Mouse (Mus musculus) left cerebral cortex, adult 8-10 months (tissue): ENCODE measurements around the gene Samhd1. TPM values are rescaled to one million over a fixed set of nuclear protein-coding genes. Genes with fewer than 3 reads are reported as not detected.

Experiments used
- DNase-seq, 2 experiments: peaks; one replicate each; pipeline ENCODE4 v3.0.0; 2022; ENCODE audit warnings: low spot score in 2 of 2
- total RNA-seq, 4 experiments: library from RNA; stranded (reverse); gene quantifications; 2 replicates each; pipeline ENCODE4 v1.2.4; 2022

Gene Samhd1
- total RNA-seq, 4 experiments from 2014 or later = 12.8 to 17.0 (median 14.9) TPM

DNA sequence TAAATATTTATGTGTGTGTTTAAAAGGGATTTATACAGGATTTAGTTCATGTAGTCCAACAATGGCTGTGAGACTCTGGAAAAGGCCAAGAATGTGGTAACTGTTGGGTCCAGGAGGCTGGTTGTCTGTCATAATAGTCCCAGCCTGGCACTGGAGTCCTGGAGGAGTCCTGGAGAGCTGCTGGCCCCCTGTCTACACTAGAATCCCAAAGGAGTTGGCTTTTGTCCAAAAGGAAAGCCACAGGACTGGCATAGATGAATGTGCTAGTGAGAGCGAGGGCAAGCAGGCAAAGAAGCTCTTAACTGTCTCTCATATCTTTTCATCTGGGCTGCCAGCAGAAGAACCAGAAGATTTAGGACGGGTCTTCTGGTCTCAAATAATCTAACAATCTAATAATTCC is 1.6 kb upstream of the Samhd1 start:
- DNase-seq = no peak

DNA sequence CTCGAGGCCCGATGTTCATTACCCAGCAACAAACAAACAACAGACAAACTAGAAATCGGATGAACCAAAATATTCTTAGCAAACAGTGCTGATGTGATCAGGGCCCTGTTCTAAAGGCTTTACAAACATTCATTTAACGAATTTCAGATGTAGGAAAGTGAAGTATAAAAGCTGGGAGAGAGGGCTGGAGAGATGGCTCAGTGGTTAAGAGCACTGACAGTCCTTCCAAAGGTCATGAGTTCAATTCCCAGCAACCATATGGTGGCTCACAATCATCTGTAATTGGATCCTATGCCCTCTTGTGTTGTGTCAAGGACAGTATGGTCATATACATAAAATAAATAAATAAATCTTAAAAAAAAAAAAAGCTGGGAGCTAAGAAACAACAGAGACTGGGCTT is 1.1 kb upstream of the Samhd1 start:
- DNase-seq = no peak

DNA sequence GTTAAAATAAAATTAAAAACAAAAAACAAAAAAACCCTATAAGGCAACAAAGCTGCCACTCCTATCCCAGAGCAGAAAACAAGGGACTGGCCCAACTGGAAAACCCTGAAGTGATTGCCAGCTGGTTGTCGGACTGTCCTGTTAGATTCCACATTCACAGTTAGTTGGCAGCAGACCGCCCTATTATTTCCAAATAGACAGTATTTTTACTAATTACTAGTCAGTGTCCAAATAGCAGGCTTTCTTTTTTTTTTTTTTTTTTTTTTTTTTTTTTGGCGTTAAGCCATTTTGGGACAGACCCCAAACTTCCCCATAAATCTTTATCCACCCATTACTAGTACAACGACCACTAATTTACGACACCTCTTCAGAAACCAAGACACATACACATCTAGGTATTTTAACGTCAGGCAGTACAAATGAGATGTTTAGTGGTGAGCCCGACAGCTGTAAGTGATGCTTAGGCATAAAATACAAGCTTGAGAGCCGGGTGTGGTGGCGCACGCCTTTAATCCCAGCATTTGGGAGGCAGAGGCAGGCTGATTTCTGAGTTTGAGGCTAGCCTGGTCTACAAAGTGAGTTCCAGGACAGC is 560 bp upstream of the Samhd1 start:
- DNase-seq = no peak

- DNase-seq = peak in 1 of 2 experiments; percentile 8
Measured at GRCm38 (mm10) chr2:157134479-157134931, 560 bp downstream of the Samhd1 start.

DNA sequence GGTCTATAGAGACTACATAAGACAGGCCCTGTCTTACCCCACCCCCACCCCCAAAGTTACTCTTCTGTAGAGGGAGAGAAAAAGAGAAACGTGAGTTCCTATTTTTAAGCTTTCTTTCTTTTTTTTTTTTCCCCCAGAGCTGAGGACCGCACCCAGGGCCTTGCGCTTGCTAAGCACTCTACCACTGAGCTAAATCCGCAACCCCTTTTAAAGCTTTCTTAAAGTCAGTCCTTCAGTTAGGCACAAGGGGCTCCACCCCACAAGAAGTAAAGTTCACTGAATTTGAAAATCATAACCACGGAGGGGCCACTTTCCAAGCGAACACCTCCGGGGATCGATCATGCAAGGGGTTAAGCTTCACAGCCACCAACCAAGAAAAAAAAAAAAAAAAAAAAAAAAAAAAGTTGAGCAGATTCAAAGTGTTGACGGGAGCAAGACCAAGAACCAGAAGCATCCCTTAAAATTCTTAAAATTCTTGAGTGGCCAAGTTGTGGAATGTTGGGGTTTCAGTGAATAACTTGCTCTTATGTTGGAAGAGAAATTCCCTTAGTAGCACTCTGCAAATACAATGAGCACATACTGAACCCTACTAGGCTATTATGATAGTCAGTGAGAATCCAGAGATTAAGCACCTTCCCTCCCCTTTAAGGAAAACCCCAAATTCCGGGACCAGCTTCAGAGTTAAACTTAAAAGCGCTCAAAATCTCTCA is 1.1 kb downstream of the Samhd1 start:
- DNase-seq = no peak

GRCm38 (mm10) chr2:157132686-157133540 is 2.2 kb downstream of the Samhd1 start:
- DNase-seq = no peak

DNA sequence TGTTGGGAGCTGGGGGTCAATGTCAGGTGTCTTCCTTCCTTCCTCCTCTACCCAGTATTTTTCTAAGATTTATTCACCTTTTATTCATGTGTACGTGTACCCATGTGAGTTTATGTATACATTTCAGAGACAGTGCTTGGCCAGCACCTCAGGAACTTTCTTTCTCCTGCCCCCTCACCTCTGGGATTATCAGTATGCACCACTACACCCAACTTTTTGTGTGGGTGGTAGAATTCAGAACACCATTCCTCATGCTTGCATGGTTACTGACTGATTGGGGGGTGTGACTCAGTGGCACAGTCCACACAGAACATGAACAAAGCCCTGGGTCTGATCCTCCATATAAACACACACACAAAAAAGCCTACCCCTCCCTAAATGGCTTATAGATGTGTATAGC is 3.0 kb downstream of the Samhd1 start:
- no peak for DNase-seq

DNA sequence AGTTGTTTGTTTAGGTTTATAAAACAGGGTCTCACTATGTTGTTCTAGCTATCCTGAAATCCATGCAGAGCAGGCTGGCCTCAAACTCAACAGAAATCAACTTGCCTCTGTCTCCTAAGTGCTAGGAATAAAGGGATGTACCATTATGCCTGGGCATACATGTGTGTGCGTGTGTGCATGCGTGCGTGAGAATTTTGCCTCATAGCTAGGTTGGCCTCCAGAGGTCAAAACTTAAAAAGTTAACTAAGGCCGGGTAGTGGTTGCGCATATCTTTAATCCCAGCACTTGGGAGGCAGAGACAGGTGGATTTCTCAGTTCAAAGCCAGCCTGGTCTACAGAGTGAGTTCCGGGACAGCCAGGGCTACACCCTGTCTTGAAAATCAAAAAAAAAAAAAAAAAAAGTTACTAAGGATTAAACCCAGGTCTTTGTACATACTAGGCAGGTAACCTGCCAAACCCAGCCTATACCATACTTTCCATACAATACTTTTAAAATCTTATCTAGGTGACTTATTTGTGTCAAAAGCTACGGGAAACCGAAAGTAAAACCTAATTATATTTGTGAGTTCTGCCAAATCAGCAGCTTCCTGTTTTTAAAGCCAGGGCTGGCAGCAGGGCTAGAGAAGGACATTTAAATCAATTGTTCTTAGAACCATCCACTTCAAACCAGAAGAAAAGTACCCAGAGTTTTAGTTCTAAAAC is 4.1 kb downstream of the Samhd1 start:
- DNase-seq = no peak

DNA sequence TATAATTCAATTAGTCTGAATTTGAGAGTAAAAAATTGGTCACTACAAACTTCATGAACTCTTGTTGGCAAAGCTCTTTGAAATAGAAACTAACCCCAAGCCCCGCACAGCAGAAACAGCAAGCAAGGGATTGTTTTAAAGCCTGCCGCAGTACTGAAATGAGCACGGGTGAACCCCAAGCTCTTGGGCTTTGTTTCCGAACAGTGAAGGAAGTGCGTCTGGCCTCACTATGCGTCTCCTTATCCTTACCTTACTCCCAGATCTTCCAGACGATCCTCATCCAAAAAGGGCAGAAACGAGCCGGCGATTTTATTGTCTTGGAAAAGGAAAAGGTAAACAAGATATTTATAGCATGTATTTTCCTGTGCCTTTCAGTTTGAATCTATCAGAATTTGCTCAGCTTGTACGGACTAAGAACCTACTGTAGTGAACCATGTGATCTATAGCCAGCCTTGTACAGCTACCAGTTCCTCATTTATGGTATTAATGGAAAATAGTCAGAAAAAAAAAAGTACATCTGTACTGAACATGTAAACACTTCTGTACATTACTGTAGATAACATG is 5.4 kb downstream of the Samhd1 start:
- DNase-seq = no peak

GRCm38 (mm10) chr2:157129096-157129495 is 6.0 kb downstream of the Samhd1 start:
- no peak for DNase-seq

GRCm38 (mm10) chr2:157128072-157128471 is 7.0 kb downstream of the Samhd1 start:
- DNase-seq = no peak

DNA sequence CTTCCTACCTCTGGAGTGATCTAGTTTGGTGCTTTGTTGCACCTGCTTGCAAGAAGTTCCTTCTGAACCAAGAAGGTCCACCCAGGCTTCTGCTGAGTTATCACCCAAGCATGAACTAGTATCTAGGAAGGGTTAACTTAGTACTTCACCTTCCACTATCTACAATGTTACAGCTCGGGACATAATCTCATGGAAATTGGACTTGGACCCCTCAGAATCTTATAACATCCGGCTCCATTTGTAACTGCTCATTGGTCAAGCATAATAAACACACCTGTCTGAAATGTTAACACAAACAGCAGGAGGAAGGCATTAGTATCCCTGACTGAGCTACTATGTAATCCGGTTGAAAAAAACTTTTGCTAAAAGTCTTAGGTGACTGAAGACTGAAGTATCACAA is 7.7 kb downstream of the Samhd1 start:
- DNase-seq = no peak

DNA sequence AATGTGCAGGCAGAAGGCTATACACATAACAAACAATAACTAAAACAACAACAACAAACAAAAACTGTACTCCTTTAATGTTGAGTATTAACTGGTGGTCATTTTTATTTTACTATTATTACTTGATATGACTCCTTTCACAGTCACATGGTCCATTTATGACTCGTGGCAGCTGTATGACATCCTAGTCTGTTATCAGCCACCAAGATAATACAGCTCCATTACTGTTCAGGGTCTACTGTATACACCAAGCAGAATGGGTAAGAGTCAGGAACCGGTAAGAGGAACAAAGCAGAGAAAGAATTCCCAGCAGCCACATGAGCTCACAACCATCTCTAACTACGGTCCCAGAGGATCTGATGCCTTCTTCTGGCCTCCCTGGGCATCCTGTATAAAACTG is 9.8 kb downstream of the Samhd1 start:
- no peak for DNase-seq

GRCm38 (mm10) chr2:157121766-157122165 is 13.3 kb downstream of the Samhd1 start:
- no peak for DNase-seq

DNA sequence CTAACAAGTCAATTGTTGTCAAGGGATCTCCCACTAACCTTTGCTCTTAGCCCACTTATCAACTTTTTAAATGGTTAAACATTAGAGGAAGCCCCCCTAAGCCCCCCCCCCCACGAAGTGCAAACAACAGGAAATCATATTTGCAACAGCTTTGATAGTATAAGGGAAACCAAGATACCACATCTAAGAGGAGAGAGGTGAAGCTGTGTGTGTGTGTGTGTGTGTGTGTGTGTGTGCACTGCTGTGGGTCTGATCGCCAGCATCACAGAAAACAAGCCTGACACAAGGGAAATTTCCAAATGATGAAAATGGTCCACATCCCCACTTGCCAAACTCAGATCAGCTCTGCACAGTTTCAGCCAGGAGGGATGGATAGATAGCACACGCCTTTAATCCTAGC is 16.0 kb downstream of the Samhd1 start:
- no peak for DNase-seq

- DNase-seq = no peak
Measured at GRCm38 (mm10) chr2:157118556-157118955, 16.5 kb downstream of the Samhd1 start.

GRCm38 (mm10) chr2:157116964-157117363 is 18.1 kb downstream of the Samhd1 start:
- no peak for DNase-seq

GRCm38 (mm10) chr2:157108236-157108635 is 26.8 kb downstream of the Samhd1 start:
- DNase-seq = no peak

GRCm38 (mm10) chr2:157104454-157104853 is 30.6 kb downstream of the Samhd1 start:
- no peak for DNase-seq

DNA sequence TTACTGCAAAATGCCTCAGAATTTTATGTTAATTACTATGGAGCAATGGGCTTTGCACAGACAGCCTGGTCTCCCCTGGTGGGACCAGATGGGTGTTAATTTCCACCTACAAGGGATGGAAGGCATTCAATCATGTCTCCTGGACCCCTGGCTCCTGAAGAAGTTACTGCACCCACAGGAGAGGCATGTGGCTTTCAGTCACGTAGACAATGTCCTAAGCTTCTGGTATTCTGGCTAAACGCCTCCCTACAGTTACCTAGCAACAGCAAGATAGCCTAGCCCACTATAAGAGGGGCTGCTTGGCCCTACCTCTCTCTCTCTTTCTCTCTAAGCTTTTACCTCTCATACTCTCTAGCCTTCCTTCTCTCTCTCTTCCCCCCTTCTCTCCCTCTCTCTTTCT is 32.8 kb downstream of the Samhd1 start:
- no peak for DNase-seq

GRCm38 (mm10) chr2:157101650-157102049 is 33.4 kb downstream of the Samhd1 start:
- DNase-seq = no peak

- DNase-seq = no peak
Measured at GRCm38 (mm10) chr2:157100319-157100605, 34.8 kb downstream of the Samhd1 start.
